Mouse (Mus musculus): ENCODE data around the gene Itpka.
"Not testable (repeated sequence)": the region's sequence is repeated elsewhere in the genome, so short reads cannot be mapped to it uniquely, and the experiment has no call there.

The Itpka gene

DNA sequence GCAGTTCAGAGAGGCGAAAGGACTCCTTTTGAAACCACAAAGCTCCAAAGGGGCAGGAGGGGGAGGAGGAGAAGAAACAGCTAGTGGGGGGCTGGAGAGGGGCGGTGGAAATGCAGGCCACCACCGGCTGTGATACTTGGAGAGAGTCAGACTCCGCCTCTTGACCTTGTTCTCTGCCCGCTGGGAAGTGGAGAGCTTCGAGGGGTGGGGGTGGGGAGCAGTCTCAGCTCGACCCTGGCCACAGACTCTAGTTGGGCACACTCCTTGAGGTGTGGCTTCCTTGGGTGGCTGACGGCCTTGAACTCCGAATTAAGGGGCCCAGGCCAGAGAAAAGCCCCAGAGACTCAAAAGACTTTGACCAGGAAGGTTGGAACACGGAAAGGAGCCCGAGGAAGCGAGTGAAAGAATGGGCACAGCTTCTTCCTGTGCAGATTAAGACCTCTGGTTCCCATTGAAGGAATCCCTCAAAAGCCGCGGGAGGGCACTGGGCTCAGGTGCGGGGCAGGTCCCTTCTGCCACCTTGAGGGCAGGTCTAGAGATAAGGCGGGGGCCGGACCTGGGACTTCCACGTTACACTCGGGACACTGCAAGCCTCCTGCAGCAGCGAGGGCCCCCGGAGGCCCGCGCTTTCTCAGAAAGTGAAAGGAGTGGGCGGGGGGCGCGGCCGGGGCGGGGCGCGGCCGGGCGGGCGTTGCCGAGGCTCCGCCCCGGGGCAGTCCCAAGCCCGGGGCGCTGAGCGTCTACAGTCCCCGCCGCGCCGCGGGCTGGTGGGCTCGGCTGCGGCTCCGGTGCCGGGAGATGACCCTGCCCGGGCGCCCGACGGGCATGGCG is at the start of gene Itpka:
Gene Itpka, plus strand, starts transcription at position 757 of the 831 bp plus-strand sequence.
- in situ Hi-C loops (cut with MboI; ENCODE audit: low sequenced_read_pairs): no loop called here

DNA sequence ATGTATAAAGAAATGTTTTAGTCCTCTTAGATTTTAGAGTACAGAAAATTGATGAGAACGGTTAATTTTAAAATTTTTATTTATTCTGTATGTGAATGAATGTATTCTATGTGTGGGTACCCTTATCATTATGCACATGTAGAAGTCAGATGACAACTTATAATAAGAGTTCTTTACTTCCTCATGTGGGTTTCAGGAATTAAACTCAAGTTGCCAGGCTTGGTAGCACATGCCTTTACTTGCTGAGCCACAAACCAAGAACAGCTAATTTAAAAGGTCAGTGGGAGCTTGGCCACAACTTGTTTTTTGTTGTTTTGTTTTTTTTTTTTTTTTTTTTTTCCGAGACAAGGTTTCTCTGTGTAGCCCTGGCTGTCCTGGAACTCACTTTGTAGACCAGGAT is 47.3 kb upstream of the Itpka start:
- in situ Hi-C loops (cut with MboI; ENCODE audit: low sequenced_read_pairs): no loop called here

DNA sequence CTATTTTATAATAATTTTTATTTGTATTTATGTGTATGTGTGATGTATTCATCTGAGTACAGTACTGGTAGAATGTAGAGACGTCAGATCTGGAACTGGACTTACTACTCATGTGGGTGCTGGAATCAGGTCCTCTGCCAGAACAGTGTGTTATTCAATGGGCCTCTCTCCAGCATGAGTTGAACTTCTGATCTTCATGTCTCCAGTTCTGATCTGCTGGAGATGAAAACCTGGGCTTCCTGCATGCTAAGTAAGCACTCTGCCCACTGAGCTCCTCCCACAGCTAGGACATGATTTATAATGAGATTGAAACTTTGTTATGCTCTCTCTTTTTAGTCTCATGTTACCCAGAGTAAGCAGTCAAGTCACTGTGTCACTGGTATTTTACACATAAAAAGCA is 46.0 kb upstream of the Itpka start:
- in situ Hi-C loops (cut with MboI; ENCODE audit: low sequenced_read_pairs): no loop called here

DNA sequence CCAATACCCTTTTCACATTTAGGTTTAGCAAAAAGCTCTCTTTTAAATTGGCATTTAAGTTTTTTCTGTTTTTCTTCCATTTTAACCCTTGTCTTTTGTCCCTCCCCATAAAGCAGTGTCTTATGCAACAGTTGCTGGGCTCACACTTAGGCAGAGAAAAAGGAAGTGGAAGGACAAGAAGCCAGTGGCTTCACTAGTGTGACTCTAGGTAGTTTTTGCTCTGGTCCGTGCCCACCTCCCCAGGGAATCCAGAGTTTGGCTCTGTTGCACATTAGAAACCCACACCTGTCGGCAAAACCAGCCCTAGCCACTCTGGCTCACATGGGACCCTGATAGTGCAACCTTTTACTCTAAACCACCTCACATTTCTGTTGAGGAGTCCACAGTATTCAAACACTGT is 43.7 kb upstream of the Itpka start:
- in situ Hi-C loops (cut with MboI; ENCODE audit: low sequenced_read_pairs): no loop called here

DNA sequence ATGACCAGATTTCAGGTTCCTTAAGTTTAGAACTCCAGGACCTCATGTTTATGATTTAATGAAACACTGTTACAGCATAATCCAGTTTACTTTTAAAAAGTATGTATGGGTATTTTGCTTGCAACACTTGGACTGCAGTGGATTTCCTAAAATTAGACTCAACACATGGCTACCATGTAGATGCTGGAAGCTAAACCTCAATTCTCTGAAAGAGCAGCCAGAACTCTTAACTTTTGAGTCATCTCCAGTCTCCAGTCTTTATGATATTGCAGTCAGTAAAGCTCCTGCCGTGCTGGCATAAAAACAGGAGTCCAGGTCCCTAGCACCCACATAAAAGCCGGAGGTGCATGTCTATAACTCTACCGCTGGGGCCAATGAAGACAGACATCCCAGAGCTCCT is 42.2 kb upstream of the Itpka start:
- in situ Hi-C loops (cut with MboI; ENCODE audit: low sequenced_read_pairs): no loop called here

DNA sequence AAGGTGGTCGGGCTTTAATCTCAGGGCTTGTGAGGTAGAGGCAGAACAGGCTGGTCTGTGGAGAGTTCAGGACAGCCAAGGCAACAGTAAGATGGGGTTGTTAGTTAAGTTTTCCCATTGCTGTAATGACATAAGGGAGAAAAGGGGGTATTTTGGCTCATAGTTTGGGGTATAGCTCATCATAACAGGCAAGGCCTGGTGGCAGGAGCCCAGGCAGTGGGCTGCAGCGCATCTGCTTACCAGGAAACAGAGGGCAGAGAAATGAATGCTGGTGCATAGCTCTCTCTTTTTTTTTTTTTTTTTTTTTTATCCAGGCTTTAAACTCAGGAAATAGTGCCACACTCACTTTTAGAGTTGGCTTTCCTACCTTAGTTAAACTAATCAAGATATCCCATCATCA is 39.0 kb upstream of the Itpka start:
- in situ Hi-C loops (cut with MboI; ENCODE audit: low sequenced_read_pairs): no loop called here

DNA sequence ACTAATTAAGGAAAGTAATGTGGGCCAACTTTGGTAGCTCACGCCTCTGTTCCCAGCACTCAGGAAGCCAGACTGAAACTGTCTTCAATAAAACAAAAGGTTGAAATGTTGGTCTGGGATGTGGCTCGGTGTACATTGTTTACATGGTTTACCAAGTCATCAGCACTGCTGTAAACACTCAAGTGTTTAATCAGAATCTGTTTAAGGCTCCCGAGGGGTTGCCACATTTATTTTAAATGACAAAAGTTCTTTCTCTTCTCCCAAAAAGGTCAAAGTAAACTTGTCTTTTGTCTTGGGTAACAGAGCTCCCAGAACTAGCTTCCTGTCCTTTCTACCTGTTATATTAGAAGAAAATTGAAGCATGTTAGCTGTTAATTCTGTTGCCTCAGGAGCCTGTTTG is 34.5 kb upstream of the Itpka start:
- in situ Hi-C loops (cut with MboI; ENCODE audit: low sequenced_read_pairs): no loop called here

DNA sequence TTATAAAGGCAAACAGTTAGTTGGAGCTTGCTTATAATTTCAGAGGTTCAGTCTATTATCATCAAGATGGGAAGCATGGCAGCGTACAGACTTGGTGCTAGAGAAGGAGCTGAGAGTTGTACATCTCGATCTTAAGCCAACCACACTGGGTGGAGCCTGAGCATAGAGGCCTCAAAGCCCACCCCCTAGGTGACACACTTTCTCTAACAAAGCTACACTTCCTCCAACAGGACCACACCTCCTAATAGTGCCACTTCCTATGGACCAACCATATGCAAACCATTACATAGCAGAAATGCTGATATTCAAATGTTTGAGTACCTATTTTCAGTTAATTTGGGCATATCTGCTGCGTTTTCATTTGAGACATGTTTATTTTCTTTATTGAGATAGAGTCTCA is 32.1 kb upstream of the Itpka start:
- in situ Hi-C loops (cut with MboI; ENCODE audit: low sequenced_read_pairs): no loop called here

DNA sequence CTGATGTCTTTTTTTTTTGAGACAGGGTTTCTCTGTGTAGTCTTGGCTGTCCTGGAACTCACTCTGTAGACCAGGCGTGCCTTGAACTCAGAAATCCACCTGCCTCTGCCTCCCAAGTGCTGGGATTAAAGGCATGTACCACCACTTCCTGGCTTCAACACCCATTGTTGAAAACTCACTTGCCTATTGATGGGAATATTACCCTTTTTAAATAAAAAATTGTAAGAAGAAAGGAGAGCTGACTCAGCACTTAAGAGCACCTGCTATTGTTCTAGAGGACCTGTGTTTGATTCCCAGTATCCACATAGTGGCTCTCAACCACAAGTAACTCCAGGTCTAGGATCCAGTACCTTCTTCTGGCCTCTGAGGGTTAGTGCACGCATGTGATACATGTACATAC is 26.3 kb upstream of the Itpka start:
- in situ Hi-C loops (cut with MboI; ENCODE audit: low sequenced_read_pairs): not testable (repeated sequence)

DNA sequence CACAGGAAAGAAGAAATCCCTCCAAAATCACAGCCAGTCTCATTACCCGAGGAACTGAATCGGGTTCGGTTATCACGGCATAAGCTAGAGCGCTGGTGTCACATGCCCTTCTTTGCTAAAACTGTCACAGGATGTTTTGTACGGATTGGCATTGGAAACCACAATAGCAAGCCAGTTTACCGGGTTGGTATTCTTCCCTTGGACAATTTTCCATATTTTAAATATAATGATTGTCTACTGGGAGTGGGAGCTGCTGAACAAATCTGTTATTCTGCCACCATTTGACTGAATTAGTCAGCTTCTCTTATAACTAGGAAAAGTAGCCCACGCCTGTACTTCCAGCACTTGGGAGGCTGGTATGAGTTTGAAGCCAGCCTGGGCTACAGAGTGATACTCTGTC is 21.1 kb upstream of the Itpka start:
- in situ Hi-C loops (cut with MboI; ENCODE audit: low sequenced_read_pairs): no loop called here

DNA sequence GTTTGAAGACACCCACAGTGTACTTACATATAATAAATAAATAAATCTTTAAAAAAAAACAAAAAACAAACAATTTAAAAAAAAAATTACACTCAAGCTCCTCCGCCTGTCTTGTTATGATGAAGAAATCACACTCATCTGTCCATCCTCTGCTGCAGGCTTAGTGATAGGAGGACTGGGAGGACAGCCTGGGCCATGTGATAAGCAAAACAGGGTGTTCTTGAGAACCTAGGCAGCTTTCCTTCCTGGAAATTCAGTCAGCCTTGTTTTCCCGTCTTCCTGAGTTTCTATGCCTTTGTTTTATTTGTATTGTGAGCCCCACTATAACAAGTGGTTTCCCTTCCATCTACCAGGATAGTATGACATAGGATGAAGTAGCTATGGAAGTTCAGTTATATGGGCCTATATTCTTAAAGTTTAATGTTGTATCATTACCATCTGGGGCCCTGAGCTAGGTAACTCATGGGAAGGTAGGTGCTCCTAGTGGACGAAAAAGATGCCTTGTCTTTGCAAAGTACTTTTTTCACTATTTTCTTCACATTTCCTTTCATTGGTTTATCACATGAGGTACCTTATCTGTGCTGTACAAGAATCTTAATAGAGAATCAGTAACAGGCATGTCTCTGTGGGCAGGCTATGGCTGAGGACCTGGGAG is 14.2 kb upstream of the Itpka start:
- in situ Hi-C loops (cut with MboI; ENCODE audit: low sequenced_read_pairs): no loop called here

DNA sequence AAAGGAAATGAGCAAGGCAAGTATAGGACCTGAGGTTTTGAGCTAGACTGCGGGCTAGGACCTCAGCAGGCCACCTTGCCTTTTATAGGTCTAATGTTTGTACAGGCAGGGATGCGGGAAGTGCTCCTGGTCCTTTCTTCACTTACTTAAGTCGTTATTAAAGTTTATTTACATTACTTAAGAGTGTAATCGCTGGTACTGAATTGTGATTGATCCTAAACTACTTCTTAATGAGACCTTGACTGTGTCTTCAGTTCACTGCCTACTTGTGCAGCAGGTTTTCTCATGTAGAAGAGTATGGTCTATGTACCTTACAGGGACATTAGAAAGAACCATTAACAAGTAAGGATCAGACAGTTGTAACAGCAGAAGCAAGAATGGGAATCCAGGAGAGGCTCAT is 11.4 kb upstream of the Itpka start:
- in situ Hi-C loops (cut with MboI; ENCODE audit: low sequenced_read_pairs): no loop called here

DNA sequence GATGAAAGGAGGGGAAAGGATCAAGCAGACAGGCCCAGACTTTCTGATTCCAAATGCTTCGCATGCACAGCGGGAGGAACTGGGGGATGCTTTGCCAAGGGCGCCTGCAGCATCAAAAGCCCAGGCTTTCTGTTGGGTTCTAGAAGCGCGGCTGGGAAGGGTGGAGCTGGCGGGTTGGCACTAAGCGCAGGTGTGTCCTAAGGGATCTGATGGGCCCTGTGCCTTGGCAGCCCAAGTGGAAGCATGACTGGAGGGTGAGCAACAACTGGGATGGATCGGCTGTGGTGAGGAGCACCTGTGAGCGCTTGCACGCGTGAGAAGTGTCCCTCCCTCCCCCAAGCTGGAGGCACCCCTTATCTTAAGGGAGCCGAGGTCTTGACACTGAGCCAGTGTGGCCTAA is 5.0 kb upstream of the Itpka start:
- in situ Hi-C loops (cut with MboI; ENCODE audit: low sequenced_read_pairs): no loop called here

DNA sequence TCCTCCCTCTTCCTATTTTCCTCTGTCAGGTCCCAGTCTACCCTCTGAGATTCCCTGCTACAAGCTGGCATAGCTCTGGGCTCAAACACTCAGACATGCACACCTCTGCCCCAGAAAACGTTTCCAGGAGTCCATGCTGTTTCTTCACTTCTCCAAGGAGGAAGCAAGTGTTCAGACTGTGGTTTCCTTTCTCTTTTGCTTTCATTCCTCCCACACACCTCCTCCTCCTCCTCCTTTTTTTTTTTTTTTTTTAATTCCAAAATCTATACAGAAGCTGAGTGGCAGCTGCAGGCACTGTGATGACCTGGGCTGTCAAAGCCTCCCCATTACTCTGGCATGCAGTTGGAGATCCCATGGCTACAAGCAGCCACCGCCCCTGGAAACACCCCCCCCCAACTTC is 1.6 kb upstream of the Itpka start:
- in situ Hi-C loops (cut with MboI; ENCODE audit: low sequenced_read_pairs): no loop called here

DNA sequence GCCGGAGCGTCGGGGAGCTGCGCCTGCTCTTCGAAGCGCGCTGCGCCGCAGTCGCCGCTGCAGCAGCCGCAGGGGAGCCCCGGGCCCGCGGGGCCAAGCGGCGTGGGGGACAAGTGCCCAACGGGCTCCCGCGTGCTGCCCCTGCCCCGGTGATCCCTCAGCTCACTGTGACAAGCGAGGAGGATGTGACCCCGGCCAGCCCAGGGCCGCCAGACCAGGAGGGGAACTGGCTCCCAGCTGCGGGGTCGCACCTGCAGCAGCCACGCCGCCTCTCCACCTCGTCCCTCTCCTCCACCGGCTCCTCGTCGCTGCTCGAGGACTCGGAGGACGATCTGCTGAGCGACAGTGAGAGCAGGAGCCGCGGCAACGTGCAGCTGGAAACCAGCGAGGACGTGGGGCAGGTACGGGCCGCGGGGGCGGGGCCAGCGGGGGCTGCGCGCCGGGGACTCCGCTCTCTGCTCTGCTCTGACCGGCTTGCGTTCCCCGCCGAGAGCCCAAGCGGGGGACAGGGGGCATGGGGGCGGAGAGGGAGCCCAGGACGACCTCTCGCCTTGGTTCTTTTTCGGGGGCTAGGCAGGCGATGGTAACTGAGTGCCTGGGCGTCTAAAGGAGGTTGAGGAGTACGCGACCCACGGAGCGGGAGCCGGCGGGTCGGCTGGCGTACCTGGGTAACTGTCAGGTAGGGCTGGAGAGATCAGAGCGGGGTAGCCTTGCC is 481 bp downstream of the Itpka start:
- in situ Hi-C loops (cut with MboI; ENCODE audit: low sequenced_read_pairs): no loop called here

DNA sequence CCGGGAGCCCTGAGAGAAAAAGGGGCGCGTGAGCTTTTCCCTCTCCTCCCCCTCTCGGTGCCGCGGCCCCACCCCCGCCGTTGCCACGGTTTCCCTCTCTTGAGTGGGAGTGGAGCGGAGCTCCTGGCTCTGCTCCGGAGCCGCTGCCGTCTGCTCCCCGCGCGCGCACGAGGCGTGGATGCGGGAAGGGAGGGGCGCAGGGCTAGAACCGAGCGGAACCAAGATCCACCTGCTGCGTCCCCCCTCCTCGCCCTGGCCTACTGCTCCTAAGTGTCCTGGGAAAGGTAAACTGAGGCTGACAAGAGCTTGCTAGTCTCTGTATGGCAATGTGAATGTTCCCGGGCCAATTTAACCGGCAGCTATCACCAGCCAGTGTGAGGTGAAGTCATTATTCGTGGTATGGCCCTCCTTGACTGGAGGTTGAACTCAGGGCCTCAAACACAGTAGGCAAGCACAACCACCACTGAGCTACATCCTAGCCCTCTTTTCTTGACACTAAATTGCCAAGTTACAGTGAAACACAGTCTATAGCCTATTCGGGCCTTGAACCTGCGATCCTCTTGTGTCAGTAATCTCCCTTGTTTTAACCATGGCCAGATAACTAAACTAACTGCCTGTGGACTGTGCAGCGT is 1.2 kb downstream of the Itpka start:
- in situ Hi-C loops (cut with MboI; ENCODE audit: low sequenced_read_pairs): no loop called here

DNA sequence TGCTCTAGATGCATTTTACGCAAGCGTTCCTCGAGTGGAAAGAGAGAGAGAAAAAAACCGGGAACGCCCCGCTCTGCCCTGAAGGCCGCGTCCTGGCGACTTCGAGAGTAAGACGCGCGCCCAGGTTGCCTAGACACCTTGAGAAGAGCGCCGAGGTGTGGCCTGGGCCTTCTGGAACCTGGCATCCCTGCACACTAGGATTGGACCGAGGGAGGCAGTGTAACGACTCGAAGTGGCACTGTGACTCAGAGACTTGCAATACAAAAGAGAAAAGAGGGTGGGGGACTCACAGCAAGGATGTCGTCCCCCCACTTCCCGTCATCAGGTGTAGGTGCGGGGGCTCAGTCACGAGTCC is 1.6 kb downstream of the Itpka start:
- in situ Hi-C loops (cut with MboI; ENCODE audit: low sequenced_read_pairs): no loop called here

DNA sequence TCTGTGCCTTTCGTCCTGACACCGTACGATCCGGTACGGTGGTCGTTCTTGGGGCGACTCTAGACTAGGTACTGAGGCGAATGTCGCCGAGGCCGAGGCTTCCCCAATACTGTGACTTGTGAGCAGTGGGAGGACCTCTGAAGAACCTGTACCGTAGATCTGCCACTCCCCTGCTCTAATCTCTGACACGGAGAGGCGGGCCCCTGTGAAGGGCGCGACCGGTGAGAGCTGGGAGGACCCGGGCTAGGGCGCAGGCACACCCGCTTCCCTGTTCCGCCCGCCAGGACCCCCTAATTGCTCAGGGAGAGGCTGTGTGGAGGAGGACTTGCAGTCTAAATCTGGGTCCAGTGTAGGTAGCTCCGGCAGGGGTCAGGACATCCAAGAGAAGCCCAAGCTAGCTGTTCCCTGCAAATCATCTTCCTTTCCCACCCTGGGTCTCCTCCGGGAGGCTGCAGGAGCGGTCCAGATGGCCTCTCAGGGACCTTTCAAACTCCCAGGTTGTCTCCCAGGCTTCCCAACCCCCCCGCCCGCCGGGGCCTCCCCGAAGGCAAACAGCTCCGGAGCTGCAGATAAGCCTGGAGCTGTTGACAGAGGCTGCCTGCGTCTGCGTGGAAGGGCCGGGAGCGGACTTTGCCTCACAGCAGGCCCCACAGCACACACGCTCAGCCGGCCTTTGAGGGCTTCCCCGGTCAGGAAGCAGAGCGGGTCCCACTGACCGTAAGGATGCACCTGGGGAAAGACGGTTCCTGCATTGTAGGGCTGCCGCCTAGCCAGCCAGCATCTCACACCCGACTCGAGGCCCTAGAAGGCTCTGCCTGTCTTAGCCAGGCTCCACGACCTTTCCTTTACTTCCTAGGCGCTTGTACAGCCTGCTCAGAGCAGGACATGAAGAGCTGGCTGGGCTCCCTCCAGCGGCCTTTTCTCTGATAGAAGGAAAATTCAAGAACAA is 2.3 kb downstream of the Itpka start:
- in situ Hi-C loops (cut with MboI; ENCODE audit: low sequenced_read_pairs): no loop called here

DNA sequence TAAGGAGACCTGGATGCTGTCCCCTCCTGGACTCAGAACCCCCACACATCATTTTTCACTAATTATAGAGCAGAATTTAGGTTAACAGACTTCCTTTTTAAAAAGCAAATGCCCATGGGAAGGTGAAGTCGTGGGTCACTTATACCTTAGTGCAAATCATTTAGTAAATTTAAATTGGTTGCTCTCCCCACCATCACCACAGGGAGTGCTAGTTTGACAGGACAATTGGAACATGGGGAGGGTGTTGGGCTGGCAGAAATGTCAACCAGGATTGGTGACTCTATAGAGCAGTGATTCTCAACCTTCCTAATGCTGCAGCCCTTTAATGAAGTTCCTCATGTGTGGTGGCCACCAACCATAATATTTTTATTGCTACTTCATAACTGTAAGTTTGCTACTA is 3.1 kb downstream of the Itpka start:
- in situ Hi-C loops (cut with MboI; ENCODE audit: low sequenced_read_pairs): no loop called here

DNA sequence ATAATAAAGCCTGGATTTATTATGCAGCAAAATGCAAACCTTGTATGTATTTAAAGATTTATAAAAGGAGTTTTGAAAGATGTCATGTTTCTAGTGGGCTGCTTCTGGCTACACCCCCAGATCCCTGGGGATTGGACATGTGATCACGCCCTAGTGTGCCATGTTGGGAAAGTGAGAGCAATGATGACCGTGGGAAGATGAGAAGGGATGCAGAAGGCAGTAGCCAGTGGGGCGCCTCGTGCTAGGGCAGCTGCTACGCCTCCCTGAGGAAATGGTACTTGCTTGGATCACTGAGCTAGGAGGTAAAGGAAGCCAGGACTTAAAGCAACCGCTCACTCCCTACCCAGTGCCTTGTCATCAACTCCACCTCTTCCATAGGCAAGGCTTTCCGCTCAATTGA is 5.4 kb downstream of the Itpka start:
- in situ Hi-C loops (cut with MboI; ENCODE audit: low sequenced_read_pairs): no loop called here

DNA sequence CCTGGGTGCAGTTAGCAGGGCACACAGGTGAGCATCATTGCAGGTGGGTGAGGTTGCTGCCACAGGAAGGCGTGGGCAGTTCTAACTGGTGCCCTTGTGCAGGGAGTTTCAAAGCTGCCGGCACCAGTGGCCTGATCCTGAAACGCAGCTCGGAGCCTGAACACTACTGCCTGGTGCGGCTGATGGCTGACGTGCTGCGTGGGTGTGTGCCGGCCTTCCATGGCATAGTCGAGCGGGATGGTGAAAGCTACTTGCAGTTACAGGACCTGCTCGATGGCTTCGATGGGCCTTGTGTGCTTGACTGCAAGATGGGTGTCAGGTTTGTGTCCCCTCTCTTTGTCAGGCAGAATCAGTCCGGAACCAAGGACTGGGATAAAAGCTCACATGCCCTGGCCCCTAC is 7.1 kb downstream of the Itpka start:
- in situ Hi-C loops (cut with MboI; ENCODE audit: low sequenced_read_pairs): no loop called here
